Mouse (Mus musculus) MEL (cell line): ENCODE results near the gene Tas2r109. TPM values are rescaled to one million over a fixed set of nuclear protein-coding genes. Genes with fewer than 3 reads are reported as not detected.
"Not testable (repeated sequence)": the region's sequence is repeated elsewhere in the genome, so short reads cannot be mapped to it uniquely, and the experiment has no call there.

ENCODE experiments used
- DNase-seq: peaks from one replicate; pipeline ENCODE4 v3.0.0; 2011; ENCODE audit warnings: low read depth, low spot score
- H3K27ac ChIP-seq: 2 replicates; pipeline ENCODE4 v1.5.1; 2012; ENCODE audit warnings: low read depth, mild to moderate bottlenecking, control low read depth, low read length, moderate library complexity; ENCODE audit not compliant: control insufficient read depth
- H3K27me3 ChIP-seq, 2 experiments: fragments of 150-350 bp in 1 of 2; sonication (generic) in 1 of 2; 2 replicates each; pipeline ENCODE4 v1.6.1; 2012; ENCODE audit warnings: low read length in 2 of 2, mild to moderate bottlenecking in 2 of 2, improper control_type of control experiment in 1 of 2, moderate library complexity in 1 of 2; ENCODE audit not compliant: insufficient read depth in 2 of 2, control insufficient read depth in 1 of 2
- H3K36me3 ChIP-seq, 2 experiments: 2 replicates each; pipeline ENCODE4 v1.6.1; 2012 to 2014; ENCODE audit warnings: low read length in 2 of 2, improper control_type of control experiment in 1 of 2, inconsistent platforms in 1 of 2, mild to moderate bottlenecking in 1 of 2; ENCODE audit not compliant: insufficient read depth in 2 of 2, control insufficient read depth in 1 of 2
- H3K4me1 ChIP-seq, 2 experiments: fragments of 150-350 bp in 1 of 2; sonication (generic) in 1 of 2; 2 replicates each; pipeline ENCODE4 v1.6.1; 2012; ENCODE audit warnings: low read length in 2 of 2, improper control_type of control experiment in 1 of 2, mild to moderate bottlenecking in 1 of 2; ENCODE audit not compliant: insufficient read depth in 2 of 2, control insufficient read depth in 1 of 2
- H3K4me3 ChIP-seq, 2 experiments: fragments of 150-350 bp in 1 of 2; sonication (generic) in 1 of 2; 2 replicates each; pipeline ENCODE4 v1.5.1; 2012; ENCODE audit warnings: low read depth in 2 of 2, low read length in 2 of 2, mild to moderate bottlenecking in 2 of 2, moderate library complexity in 2 of 2, control low read depth in 1 of 2, improper control_type of control experiment in 1 of 2; ENCODE audit not compliant: control insufficient read depth in 1 of 2, insufficient read depth in 1 of 2
- H3K79me2 ChIP-seq: 2 replicates; pipeline ENCODE4 v1.6.1; 2012; ENCODE audit warnings: mild to moderate bottlenecking, low read length, moderate library complexity; ENCODE audit not compliant: control insufficient read depth, poor library complexity, insufficient read depth
- H3K9ac ChIP-seq: 2 replicates; pipeline ENCODE4 v1.6.1; 2012; ENCODE audit warnings: low read depth, mild to moderate bottlenecking, control low read depth, low read length, moderate library complexity; ENCODE audit not compliant: control insufficient read depth, poor library complexity, severe bottlenecking
- H3K9me3 ChIP-seq: fragments of 150-350 bp; sonication (generic); replicated peaks from 2 replicates; pipeline ENCODE4 v1.6.1; 2012; ENCODE audit warnings: mild to moderate bottlenecking, low read length, improper control_type of control experiment, moderate library complexity; ENCODE audit not compliant: insufficient read depth
- CHD1 ChIP-seq: IDR thresholded peaks from 2 replicates; pipeline ENCODE4 v1.6.1; 2012; ENCODE audit warnings: low read depth, mild to moderate bottlenecking, inconsistent platforms, low read length, improper control_type of control experiment
- CHD2 ChIP-seq: IDR thresholded peaks from 2 replicates; pipeline ENCODE4 v1.6.1; 2011; ENCODE audit warnings: low read length, improper control_type of control experiment
- CTCF ChIP-seq, 3 experiments: IDR thresholded peaks in 2 of 3; conservative IDR thresholded peaks in 1 of 3; 2 replicates each; pipeline ENCODE4 v1.5.1; 2011 to 2012; ENCODE audit warnings: low read length in 3 of 3, low read depth in 2 of 3, mild to moderate bottlenecking in 2 of 3, improper control_type of control experiment in 1 of 3, inconsistent platforms in 1 of 3, mixed read lengths in 1 of 3, moderate library complexity in 1 of 3; ENCODE audit not compliant: control insufficient read depth in 1 of 3, insufficient read depth in 1 of 3, poor library complexity in 1 of 3, severe bottlenecking in 1 of 3
- E2F4 ChIP-seq: IDR thresholded peaks from 2 replicates; pipeline ENCODE4 v1.6.1; 2011; ENCODE audit warnings: low read depth, low read length, improper control_type of control experiment, borderline replicate concordance
- EP300 ChIP-seq, 2 experiments: IDR thresholded peaks; 2 replicates each; pipeline ENCODE4 v1.6.1; 2011; ENCODE audit warnings: improper control_type of control experiment in 2 of 2, low read length in 2 of 2, low read depth in 1 of 2, mild to moderate bottlenecking in 1 of 2
- ETS1 ChIP-seq: IDR thresholded peaks from 2 replicates; pipeline ENCODE4 v1.6.1; 2012; ENCODE audit warnings: low read depth, mild to moderate bottlenecking, inconsistent platforms, low read length, improper control_type of control experiment, moderate library complexity
- MAFK ChIP-seq: IDR thresholded peaks from 2 replicates; pipeline ENCODE4 v1.6.1; 2011; ENCODE audit warnings: low read depth, mild to moderate bottlenecking, low read length, improper control_type of control experiment, borderline replicate concordance
- MAX ChIP-seq: IDR thresholded peaks from 2 replicates; pipeline ENCODE4 v1.6.1; 2011; ENCODE audit warnings: low read length, improper control_type of control experiment
- MEF2A ChIP-seq: IDR thresholded peaks from 2 replicates; pipeline ENCODE4 v1.6.1; 2014; ENCODE audit warnings: low read depth, mild to moderate bottlenecking, inconsistent platforms, low read length, improper control_type of control experiment; ENCODE audit not compliant: poor library complexity, insufficient replicate concordance, severe bottlenecking; ENCODE audit errors: extremely low read depth
- POLR2AphosphoS2 ChIP-seq: IDR thresholded peaks from 2 replicates; pipeline ENCODE4 v1.6.1; 2011; ENCODE audit warnings: low read length, improper control_type of control experiment
- POLR2AphosphoS5 ChIP-seq: IDR thresholded peaks from 2 replicates; pipeline ENCODE4 v1.6.1; 2012; ENCODE audit warnings: low read depth, borderline replicate concordance, mild to moderate bottlenecking, inconsistent platforms, low read length, moderate library complexity, mixed read lengths
- RCOR1 ChIP-seq: IDR thresholded peaks from 2 replicates; pipeline ENCODE4 v1.6.1; 2012; ENCODE audit warnings: low read depth, mild to moderate bottlenecking, inconsistent platforms, low read length, improper control_type of control experiment
- SIN3A ChIP-seq: IDR thresholded peaks from 2 replicates; pipeline ENCODE4 v1.6.1; 2012; ENCODE audit warnings: low read length, improper control_type of control experiment, inconsistent platforms
- SMC3 ChIP-seq: IDR thresholded peaks from 2 replicates; pipeline ENCODE4 v1.6.1; 2011; ENCODE audit warnings: low read depth, low read length, improper control_type of control experiment
- TBP ChIP-seq: IDR thresholded peaks from 2 replicates; pipeline ENCODE4 v1.8.0; 2011; ENCODE audit warnings: low read depth, low read length, improper control_type of control experiment
- TCF12 ChIP-seq: IDR thresholded peaks from 2 replicates; pipeline ENCODE4 v1.6.1; 2014; ENCODE audit warnings: low read depth, mild to moderate bottlenecking, inconsistent platforms, low read length, improper control_type of control experiment, moderate library complexity
- USF1 ChIP-seq: IDR thresholded peaks from 2 replicates; pipeline ENCODE4 v1.6.1; 2014; ENCODE audit warnings: low read depth, mild to moderate bottlenecking, inconsistent platforms, low read length, improper control_type of control experiment, moderate library complexity
- ZNF384 ChIP-seq: IDR thresholded peaks from 2 replicates; pipeline ENCODE4 v1.6.1; 2012; ENCODE audit warnings: low read depth, mild to moderate bottlenecking, inconsistent platforms, low read length, improper control_type of control experiment
- polyA plus RNA-seq, 2 experiments: library from polyadenylated mRNA; stranded (reverse) in 1 of 2; unstranded in 1 of 2; fragments of >175 nt in 1 of 2; fragments of >200 nt in 1 of 2; gene quantifications; 2 replicates each; pipeline versions ENCODE4 v1.2.1 to v1.2.4; 2012; ENCODE audit warnings: low replicate concordance in 2 of 2, low read depth in 1 of 2; ENCODE audit not compliant: insufficient read length in 2 of 2, insufficient read depth in 1 of 2, missing spikeins in 1 of 2
- total RNA-seq: library from RNA; depleted of rRNA; stranded (reverse); fragments of 300-350 nt; gene quantifications from 2 replicates; pipeline ENCODE4 v1.2.3, GENCODE M21; 2012; rRNA removed

Tas2r109 gene
- total RNA-seq = not detected in 2 replicates
- not detected for polyA plus RNA-seq

DNA sequence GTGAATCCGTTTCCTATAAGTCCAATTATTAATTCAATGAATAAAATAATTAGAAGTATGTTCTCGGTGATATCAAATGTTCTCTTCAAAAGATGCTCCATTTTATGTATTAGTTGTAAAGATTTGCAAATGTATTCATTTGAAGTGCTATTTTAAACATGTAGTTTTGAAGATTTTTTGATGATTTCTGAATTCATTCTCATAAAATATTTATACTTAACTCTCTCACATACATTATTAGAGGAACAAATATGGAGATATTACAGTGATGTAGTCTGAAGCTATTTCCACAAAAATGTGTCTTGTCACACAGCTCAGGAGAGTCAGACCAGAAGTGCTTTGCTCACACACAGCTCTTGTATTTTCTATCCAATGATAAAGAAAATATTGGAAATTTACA, at the start of gene Tas2r109:
Tas2r109 (minus strand) TSS at position 101 of the 400 bp plus-strand sequence.
- H3K9ac ChIP-seq = no peak within 1 kb of the TSS
- no peak within 1 kb of the TSS for H3K27ac ChIP-seq
- no peaks in the 10 kb centered on the region for H3K36me3 ChIP-seq
- no peak within 1 kb of the TSS for H3K4me3 ChIP-seq
- H3K9me3 ChIP-seq = no peaks in the 10 kb centered on the region
- TF ChIP-seq USF1 = no peak
- no peak for TF ChIP-seq TBP
- no peak for TF ChIP-seq POLR2AphosphoS2
- no peak for TF ChIP-seq MAX
- no peak for TF ChIP-seq ETS1
- no peak for TF ChIP-seq CHD2
- TF ChIP-seq SMC3 = no peak
- no peak for TF ChIP-seq ZNF384
- TF ChIP-seq RCOR1 = no peak
- TF ChIP-seq TCF12 = no peak
- TF ChIP-seq MAFK = no peak
- TF ChIP-seq E2F4 = no peak
- TF ChIP-seq CTCF (IDR thresholded peaks at IDR 0.05 in 2 of 3, conservative IDR thresholded peaks at IDR 0.05 in 1 of 3; ENCODE audit: control insufficient read depth in 1 of 3, insufficient read depth in 1 of 3, low read depth in 2 of 3, low read length in 3 of 3, poor library complexity in 1 of 3, severe bottlenecking in 1 of 3) = no peak
- no peak for DNase-seq
- H3K27me3 ChIP-seq = no peaks in the 10 kb centered on the region
- H3K79me2 ChIP-seq = no peaks in the 10 kb centered on the region
- no peaks in the 10 kb centered on the region for H3K4me1 ChIP-seq

DNA sequence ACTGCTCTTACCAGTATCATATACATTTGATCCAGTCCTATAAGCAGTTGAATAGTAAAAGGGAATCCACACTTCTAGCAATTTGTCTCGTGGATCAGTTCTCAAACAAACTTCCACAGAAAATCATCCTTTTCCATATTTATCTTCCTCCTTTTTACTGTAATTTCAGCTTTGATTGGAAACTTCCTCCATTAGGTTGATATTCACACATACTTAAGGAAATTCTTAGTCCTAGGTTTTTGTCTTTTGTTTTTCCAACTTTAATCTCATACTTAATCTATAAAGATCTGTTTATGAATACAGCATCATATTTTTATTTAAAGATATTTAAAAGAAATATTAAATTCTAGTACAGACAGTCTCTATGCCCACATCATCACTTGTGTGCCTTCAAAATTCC, 22.9 kb downstream of the Tas2r109 start, which contains the start of gene Tas2r131:
Tas2r131 (minus strand) TSS at position 101 of the 400 bp plus-strand sequence.
- H3K36me3 ChIP-seq = no peaks in the 10 kb centered on the region
- no peak within 1 kb of the TSS for H3K9ac ChIP-seq
- no peak for DNase-seq
- H3K9me3 ChIP-seq = no peaks in the 10 kb centered on the region
- H3K27ac ChIP-seq = no peak within 1 kb of the TSS
- no peaks in the 10 kb centered on the region for H3K79me2 ChIP-seq
- no peak within 1 kb of the TSS for H3K4me3 ChIP-seq
- H3K27me3 ChIP-seq = no peaks in the 10 kb centered on the region
- TF ChIP-seq ZNF384 (no peak), EP300 (IDR thresholded peaks at IDR 0.05; ENCODE audit: low read depth in 1 of 2, low read length in 2 of 2) (no peak), SIN3A (no peak)
- TF ChIP-seq, all 39 proteins: peak for 0
- H3K4me1 ChIP-seq = no peaks in the 10 kb centered on the region

DNA sequence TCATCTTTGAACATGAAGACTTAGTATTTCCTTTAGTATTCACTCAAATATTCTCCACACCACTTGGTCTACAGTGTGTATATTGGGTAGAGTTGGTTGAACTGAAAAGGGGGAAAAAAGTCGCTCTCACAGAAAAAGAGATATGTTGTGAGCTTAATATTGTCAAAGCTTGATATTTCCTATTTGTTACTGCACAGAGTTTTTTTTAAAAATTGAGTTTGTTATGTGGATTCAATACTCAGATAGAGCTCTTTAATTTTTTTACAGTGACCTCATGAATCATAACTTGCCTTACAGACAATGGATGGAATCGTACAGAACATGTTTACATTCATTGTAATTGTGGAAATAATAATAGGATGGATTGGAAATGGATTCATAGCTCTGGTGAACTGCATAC, 30.0 kb downstream of the Tas2r109 start, which contains the start of gene Tas2r129:
Tas2r129 (plus strand) TSS at position 301 of the 400 bp plus-strand sequence.
- Histone ChIP-seq H3K79me2 (no peaks in the 10 kb centered on the region), H3K9ac (no peak within 1 kb of the TSS), H3K4me1 (no peaks in the 10 kb centered on the region), H3K27me3 (no peaks in the 10 kb centered on the region), H3K36me3 (no peaks in the 10 kb centered on the region), H3K9me3 (no peaks in the 10 kb centered on the region), H3K4me3 (no peak within 1 kb of the TSS), H3K27ac (no peak within 1 kb of the TSS)
- no peak for DNase-seq
- TF ChIP-seq CHD1 (no peak), TCF12 (no peak), ZNF384 (no peak), MEF2A (no peak), POLR2AphosphoS2 (no peak), EP300 (IDR thresholded peaks at IDR 0.05; ENCODE audit: low read depth in 1 of 2, low read length in 2 of 2) (no peak), POLR2AphosphoS5 (no peak)

DNA sequence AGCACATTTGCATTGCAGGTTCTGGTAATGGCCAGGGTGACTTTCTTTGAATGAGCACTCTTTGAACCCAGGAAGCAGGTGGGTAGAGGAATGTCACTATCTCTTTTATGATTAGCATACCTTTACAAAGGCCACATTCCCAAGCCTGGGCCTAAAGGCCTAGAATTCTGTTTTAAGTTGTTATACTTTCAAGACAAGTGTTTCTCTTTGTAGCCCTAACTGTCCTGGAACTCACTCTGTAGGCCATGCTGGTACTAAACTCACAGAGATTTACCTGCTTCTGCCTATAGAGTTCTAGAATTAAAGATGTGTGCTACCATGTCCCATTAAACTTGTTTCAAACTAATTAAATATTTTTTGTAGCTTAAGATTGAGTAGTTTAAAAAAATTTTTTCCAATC, 39.4 kb downstream of the Tas2r109 start:
- H3K9me3 ChIP-seq, H3K4me3 ChIP-seq, H3K36me3 ChIP-seq, H3K27me3 ChIP-seq, H3K27ac ChIP-seq, H3K79me2 ChIP-seq, H3K4me1 ChIP-seq, H3K9ac ChIP-seq, DNase-seq: not testable (repeated sequence)
